Mouse (Mus musculus): ENCODE results near the gene Mctp1. TPM values are rescaled to one million over a fixed set of nuclear protein-coding genes. Genes with fewer than 3 reads are reported as not detected.
"Not testable (repeated sequence)": the region's sequence is repeated elsewhere in the genome, so short reads cannot be mapped to it uniquely, and the experiment has no call there.

Gene Mctp1
- polyA plus RNA-seq, 1 experiment = not detected

GRCm38 (mm10) chr13:76566024-76566423 lies 181.7 kb downstream of the Mctp1 start:
- H3K4me1 ChIP-seq (ENCODE audit: control insufficient read depth, insufficient read depth, low read length) = no peaks in the 10 kb centered on the region
- TF ChIP-seq CTCF (IDR thresholded peaks at IDR 0.05; ENCODE audit: low read depth, low read length) (no peak), EP300 (IDR thresholded peaks at IDR 0.05; ENCODE audit: insufficient read depth, low read depth, low read length) (no peak), POLR2A (IDR thresholded peaks at IDR 0.05; ENCODE audit: insufficient read depth, low read length) (no peak)
- no peaks in the 10 kb centered on the region for H3K9me3 ChIP-seq (replicated peaks; ENCODE audit: control insufficient read depth, insufficient read depth, low read length, poor library complexity, severe bottlenecking)

GRCm38 (mm10) chr13:76567448-76567847 lies 183.1 kb downstream of the Mctp1 start:
- Histone ChIP-seq H3K4me3 (ENCODE audit: low read depth, low read length) (no peak overlapping the region), H3K27me3 (ENCODE audit: control insufficient read depth, insufficient read depth, low read length, poor library complexity, severe bottlenecking) (no peaks in the 10 kb centered on the region), H3K36me3 (ENCODE audit: control insufficient read depth, insufficient read depth, low read length, poor library complexity, severe bottlenecking) (no peaks in the 10 kb centered on the region), H3K9ac (ENCODE audit: low read depth, poor library complexity, severe bottlenecking) (no peak overlapping the region), H3K4me1 (ENCODE audit: control insufficient read depth, insufficient read depth, low read length) (no peaks in the 10 kb centered on the region), H3K27ac (ENCODE audit: insufficient read depth, low read length) (no peak overlapping the region), H3K9me3 (replicated peaks; ENCODE audit: control insufficient read depth, insufficient read depth, low read length, poor library complexity, severe bottlenecking) (no peaks in the 10 kb centered on the region)
- TF ChIP-seq POLR2A (IDR thresholded peaks at IDR 0.05; ENCODE audit: insufficient read depth, low read length) (no peak), EP300 (IDR thresholded peaks at IDR 0.05; ENCODE audit: insufficient read depth, low read depth, low read length) (no peak), CTCF (IDR thresholded peaks at IDR 0.05; ENCODE audit: low read depth, low read length) (no peak)

More at GRCm38 (mm10) chr13:76566024-76566423, 181.7 kb downstream of the Mctp1 start:
- H3K4me3 ChIP-seq (ENCODE audit: low read depth, low read length) = no peak overlapping the region
- H3K27me3 ChIP-seq (ENCODE audit: control insufficient read depth, insufficient read depth, low read length, poor library complexity, severe bottlenecking) = no peaks in the 10 kb centered on the region
- H3K36me3 ChIP-seq (ENCODE audit: control insufficient read depth, insufficient read depth, low read length, poor library complexity, severe bottlenecking) = no peaks in the 10 kb centered on the region
- no peak overlapping the region for H3K9ac ChIP-seq (ENCODE audit: low read depth, poor library complexity, severe bottlenecking)
- H3K27ac ChIP-seq (ENCODE audit: insufficient read depth, low read length) = no peak overlapping the region

- H3K36me3 ChIP-seq (ENCODE audit: control insufficient read depth, insufficient read depth, low read length, poor library complexity, severe bottlenecking) = no peaks in the 10 kb centered on the region
- no peaks in the 10 kb centered on the region for H3K4me1 ChIP-seq (ENCODE audit: control insufficient read depth, insufficient read depth, low read length)
- no peak overlapping the region for H3K4me3 ChIP-seq (ENCODE audit: low read depth, low read length)
- H3K9ac ChIP-seq (ENCODE audit: low read depth, poor library complexity, severe bottlenecking) = no peak overlapping the region
- TF ChIP-seq POLR2A (IDR thresholded peaks at IDR 0.05; ENCODE audit: insufficient read depth, low read length) (no peak), EP300 (IDR thresholded peaks at IDR 0.05; ENCODE audit: insufficient read depth, low read depth, low read length) (no peak), CTCF (IDR thresholded peaks at IDR 0.05; ENCODE audit: low read depth, low read length) (no peak)
- H3K27ac ChIP-seq (ENCODE audit: insufficient read depth, low read length) = no peak overlapping the region
- H3K27me3 ChIP-seq (ENCODE audit: control insufficient read depth, insufficient read depth, low read length, poor library complexity, severe bottlenecking) = no peaks in the 10 kb centered on the region
- no peaks in the 10 kb centered on the region for H3K9me3 ChIP-seq (replicated peaks; ENCODE audit: control insufficient read depth, insufficient read depth, low read length, poor library complexity, severe bottlenecking)
Measured at GRCm38 (mm10) chr13:76568569-76569211, 184.4 kb downstream of the Mctp1 start.

GRCm38 (mm10) chr13:76579414-76579813 lies 195.1 kb downstream of the Mctp1 start:
- no peak overlapping the region for H3K27ac ChIP-seq (ENCODE audit: insufficient read depth, low read length)
- H3K36me3 ChIP-seq (ENCODE audit: control insufficient read depth, insufficient read depth, low read length, poor library complexity, severe bottlenecking) = no peaks in the 10 kb centered on the region
- no peaks in the 10 kb centered on the region for H3K4me1 ChIP-seq (ENCODE audit: control insufficient read depth, insufficient read depth, low read length)
- TF ChIP-seq EP300 (IDR thresholded peaks at IDR 0.05; ENCODE audit: insufficient read depth, low read depth, low read length) (no peak), CTCF (IDR thresholded peaks at IDR 0.05; ENCODE audit: low read depth, low read length) (no peak), POLR2A (IDR thresholded peaks at IDR 0.05; ENCODE audit: insufficient read depth, low read length) (no peak)
- no peak overlapping the region for H3K9ac ChIP-seq (ENCODE audit: low read depth, poor library complexity, severe bottlenecking)
- no peaks in the 10 kb centered on the region for H3K9me3 ChIP-seq (replicated peaks; ENCODE audit: control insufficient read depth, insufficient read depth, low read length, poor library complexity, severe bottlenecking)
- no peak overlapping the region for H3K4me3 ChIP-seq (ENCODE audit: low read depth, low read length)
- H3K27me3 ChIP-seq (ENCODE audit: control insufficient read depth, insufficient read depth, low read length, poor library complexity, severe bottlenecking) = no peaks in the 10 kb centered on the region

- Histone ChIP-seq H3K9me3 (replicated peaks; ENCODE audit: control insufficient read depth, insufficient read depth, low read length, poor library complexity, severe bottlenecking) (no peaks in the 10 kb centered on the region), H3K9ac (ENCODE audit: low read depth, poor library complexity, severe bottlenecking) (no peak overlapping the region), H3K27me3 (ENCODE audit: control insufficient read depth, insufficient read depth, low read length, poor library complexity, severe bottlenecking) (no peaks in the 10 kb centered on the region), H3K27ac (ENCODE audit: insufficient read depth, low read length) (no peak overlapping the region), H3K36me3 (ENCODE audit: control insufficient read depth, insufficient read depth, low read length, poor library complexity, severe bottlenecking) (no peaks in the 10 kb centered on the region), H3K4me1 (ENCODE audit: control insufficient read depth, insufficient read depth, low read length) (no peaks in the 10 kb centered on the region), H3K4me3 (ENCODE audit: low read depth, low read length) (no peak overlapping the region)
- TF ChIP-seq CTCF (IDR thresholded peaks at IDR 0.05; ENCODE audit: low read depth, low read length) (no peak), POLR2A (IDR thresholded peaks at IDR 0.05; ENCODE audit: insufficient read depth, low read length) (no peak), EP300 (IDR thresholded peaks at IDR 0.05; ENCODE audit: insufficient read depth, low read depth, low read length) (no peak)
Measured at GRCm38 (mm10) chr13:76585447-76585846, 201.1 kb downstream of the Mctp1 start.

GRCm38 (mm10) chr13:76590709-76591108 lies 206.4 kb downstream of the Mctp1 start:
- H3K4me1 ChIP-seq (ENCODE audit: control insufficient read depth, insufficient read depth, low read length); H3K9ac ChIP-seq (ENCODE audit: low read depth, poor library complexity, severe bottlenecking); H3K36me3 ChIP-seq (ENCODE audit: control insufficient read depth, insufficient read depth, low read length, poor library complexity, severe bottlenecking); H3K27me3 ChIP-seq (ENCODE audit: control insufficient read depth, insufficient read depth, low read length, poor library complexity, severe bottlenecking); H3K9me3 ChIP-seq (replicated peaks; ENCODE audit: control insufficient read depth, insufficient read depth, low read length, poor library complexity, severe bottlenecking); H3K27ac ChIP-seq (ENCODE audit: insufficient read depth, low read length); H3K4me3 ChIP-seq (ENCODE audit: low read depth, low read length): not testable (repeated sequence)
